ENCODE assay signal across 8 mouse cellular contexts in genomic region chr8:95488698-95489332, GRCm38 (mm10). TPM values are rescaled to one million over a fixed set of nuclear protein-coding genes. Genes with fewer than 3 reads are reported as not detected.
DNase-seq lines count a peak whose midpoint lies in the region; ATAC-seq lines count a peak whose summit lies in the region.

No protein-coding gene starts in this region.

- H3K27ac ChIP-seq in hindbrain, embryonic 12.5 days = peak overlapping the region; percentile 70; the same call in 1 of the 2 replicates

- peak; percentile 86 for ATAC-seq in hindbrain, embryonic 12.5 days (ENCODE audit: low FRiP score)

- H3K4me2 ChIP-seq in hindbrain, embryonic 12.5 days (replicated peaks) = peak overlapping the region; percentile 57

- H3K4me1 ChIP-seq in hindbrain, embryonic 12.5 days = peaks cover 12% of the 10 kb centered on the region

- peak overlapping the region; percentile 89 for H3K4me3 ChIP-seq in hindbrain, embryonic 12.5 days

- peaks cover 17% of the 10 kb centered on the region for H3K36me3 ChIP-seq in hindbrain, embryonic 12.5 days

- peak overlapping the region; percentile 92 for H3K9ac ChIP-seq in hindbrain, embryonic 12.5 days

- DNase-seq in NIH3T3 (ENCODE audit: low read depth) = peak; percentile 92
- DNase-seq in cerebellum, adult 9-11 months = peak; percentile 85
- peak; percentile 44 to 81 for DNase-seq in frontal cortex, postnatal 10 days (ENCODE audit: low spot score in 2 of 2)
- peak; percentile 82 to 84 for DNase-seq in layer of hippocampus, postnatal 25 days (ENCODE audit: extremely low spot score in 1 of 2, low spot score in 1 of 2)
- peak; percentile 79 for DNase-seq in lung, postnatal 25 days (ENCODE audit: low spot score)
- peak; percentile 58 for DNase-seq in retina, adult 2 months (ENCODE audit: low read depth, low spot score)
- DNase-seq in thymus, postnatal 36 days = peak; percentile 84 to 86

- H3K9me3 ChIP-seq in hindbrain, embryonic 12.5 days (replicated peaks) = no peaks in the 10 kb centered on the region

- 1% methylated on average over 27 of the region's 42 CpGs for WGBS in hindbrain, embryonic 12.5 days

- no peaks in the 10 kb centered on the region for H3K27me3 ChIP-seq in hindbrain, embryonic 12.5 days

RNA-seq across cellular contexts. Expression of gene Csnk2a2, which starts 1.0 kb away (rescaled TPM):
- 10.0 and 12.9 TPM in 2 replicates for polyA plus RNA-seq in hindbrain, embryonic 12.5 days (2016; fragmentation: Nextera tagmentation; extraction: Ambion mirVana)
- total RNA-seq in layer of hippocampus, postnatal 25 days (2021) = 10 to 100 TPM; 69.8 to 70.5 TPM

RNA-seq across cellular contexts. Expression of gene Ccdc113, which starts 45.1 kb away (rescaled TPM):
- 2.6 and 2.8 TPM in 2 replicates for polyA plus RNA-seq in hindbrain, embryonic 12.5 days (2016; fragmentation: Nextera tagmentation; extraction: Ambion mirVana)
- 1 to 10 TPM in 1 of 2 experiments, under 1 TPM in 1; 0.94 to 1.3 TPM for total RNA-seq in layer of hippocampus, postnatal 25 days (2021)

RNA-seq across cellular contexts. Expression of gene Cfap20, which starts 54.1 kb away (rescaled TPM):
- polyA plus RNA-seq in hindbrain, embryonic 12.5 days (2016; fragmentation: Nextera tagmentation; extraction: Ambion mirVana) = 124 and 130 TPM in 2 replicates
- total RNA-seq in layer of hippocampus, postnatal 25 days (2021) = 10 to 100 TPM; 57.6 to 63.5 TPM

Comparison
In these comparisons a context has a peak if more than half of its experiments do, and no peak if none do; other contexts are left out.
1. Peak in every context shown above with its lines: DNase-seq, ATAC-seq, H3K4me3 ChIP-seq and H3K27ac ChIP-seq.